Mouse (Mus musculus): ENCODE measurements around the gene Gm10197.
A peak's percentile ranks its signal among the peaks of the same experiment; 100 is the strongest.
"Not testable (repeated sequence)": the region's sequence is repeated elsewhere in the genome, so short reads cannot be mapped to it uniquely, and the experiment has no call there.

Gene Gm10197

DNA sequence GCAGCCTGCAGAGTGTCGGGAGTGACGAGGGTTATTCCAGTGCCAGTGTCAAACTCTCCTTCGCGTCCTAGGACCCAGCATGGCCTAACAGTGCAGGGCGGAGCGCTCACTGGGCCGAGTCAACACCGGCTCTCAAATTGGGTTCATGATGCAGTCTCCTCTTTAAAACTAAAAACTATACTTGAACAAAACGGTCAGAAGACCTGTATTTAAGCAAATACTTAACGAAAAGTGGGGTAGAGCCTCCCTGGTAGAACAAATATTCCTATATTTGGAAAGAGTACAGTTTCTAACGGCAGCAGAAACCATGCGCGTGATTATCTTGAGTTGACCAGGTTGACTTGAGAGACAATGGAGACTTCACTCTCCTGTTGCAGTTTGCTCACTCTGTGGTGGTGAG is at the start of gene Gm10197:
Gene Gm10197, minus strand, starts transcription at position 101 of the 400 bp plus-strand sequence.
- no peak for DNase-seq

DNA sequence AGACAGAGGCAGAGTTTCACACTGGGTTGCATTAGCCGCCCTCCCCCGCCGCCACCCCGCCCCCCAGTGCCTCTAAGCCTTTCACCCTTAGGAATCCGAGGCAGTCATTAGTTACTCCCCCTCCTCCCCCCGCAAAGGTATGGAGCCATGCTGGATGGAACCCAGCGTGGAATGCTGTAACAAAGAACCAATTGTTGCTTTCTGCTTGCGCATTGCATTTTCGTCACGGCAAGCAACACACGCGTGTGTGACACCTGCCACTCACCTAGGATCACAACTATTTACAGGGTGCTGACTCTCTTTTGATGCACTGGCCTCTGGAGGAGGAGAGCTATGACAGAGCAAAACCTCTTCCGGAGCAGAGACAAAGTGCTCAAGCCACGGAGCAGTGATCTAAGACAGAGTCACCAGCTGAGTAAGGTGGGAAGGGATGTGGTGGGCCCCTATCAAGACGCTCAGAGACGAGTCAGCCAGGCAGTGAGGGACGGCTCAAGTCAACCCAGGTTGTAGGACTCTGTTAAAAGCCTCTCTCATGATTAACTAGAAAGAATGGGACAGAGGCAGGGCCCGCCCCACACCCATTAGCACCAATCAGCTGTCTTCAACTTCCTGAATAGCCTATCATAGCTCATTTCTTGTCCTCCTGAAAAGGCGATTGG is 49.5 kb upstream of the Gm10197 start:
- DNase-seq, result peak; percentile 78 to 83

DNA sequence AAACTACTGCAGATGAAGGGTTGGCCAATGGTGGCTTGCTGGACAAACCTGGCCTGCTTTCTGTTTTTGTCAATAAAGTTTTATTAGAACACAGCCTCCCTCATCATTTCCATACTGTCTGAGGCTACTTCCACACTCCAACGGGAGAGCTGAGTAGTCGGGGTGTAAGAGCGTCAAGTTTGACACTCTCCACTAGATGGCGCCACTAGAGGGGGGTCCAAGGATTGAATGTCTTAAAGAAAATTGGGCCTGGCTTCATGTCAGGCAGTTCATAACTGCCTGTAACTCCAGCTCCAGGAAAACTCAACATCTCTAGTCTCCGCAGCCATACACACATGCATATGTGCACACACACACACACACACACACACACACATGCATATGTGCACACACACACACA is 48.3 kb upstream of the Gm10197 start:
- peak; percentile 29 to 70 for DNase-seq

DNA sequence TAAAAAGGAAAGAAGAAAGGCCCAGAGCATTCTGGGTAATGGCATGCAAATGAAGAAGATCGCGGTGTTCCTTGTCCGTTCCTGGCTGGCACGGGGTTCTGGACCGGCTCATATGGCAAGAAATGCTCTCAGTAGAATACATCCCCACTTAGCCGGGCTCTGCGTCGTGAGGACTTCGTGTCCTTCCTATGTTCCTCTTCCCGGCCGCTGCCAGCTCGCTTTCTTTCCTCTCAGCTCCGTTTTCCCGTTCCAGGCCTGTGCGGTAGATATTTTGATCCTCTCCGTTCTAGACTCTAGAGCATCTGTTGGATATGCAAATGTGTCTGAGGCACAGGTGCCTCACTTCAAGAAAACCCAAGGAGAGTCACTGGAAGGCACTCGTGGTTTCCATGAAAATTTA is 43.6 kb upstream of the Gm10197 start:
- DNase-seq, result no peak

DNA sequence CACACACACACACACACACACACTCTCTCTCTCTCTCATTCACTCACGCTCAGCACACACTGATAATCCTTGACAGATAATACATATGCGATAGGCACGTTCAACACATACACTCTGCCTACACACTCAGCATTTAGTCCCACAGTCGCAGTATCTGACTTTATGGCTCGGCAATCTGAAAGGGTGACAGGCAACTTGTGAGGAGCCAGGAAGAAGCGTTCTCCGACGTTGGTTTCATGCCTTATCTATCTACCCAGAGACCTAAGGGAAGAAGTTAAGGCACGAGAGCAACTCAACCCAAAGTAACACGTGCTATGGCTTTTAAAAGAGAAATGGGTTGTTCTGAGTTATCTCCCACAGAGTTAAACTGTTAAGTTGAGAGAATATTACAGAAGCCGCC is 43.1 kb upstream of the Gm10197 start:
- no peak for DNase-seq

DNA sequence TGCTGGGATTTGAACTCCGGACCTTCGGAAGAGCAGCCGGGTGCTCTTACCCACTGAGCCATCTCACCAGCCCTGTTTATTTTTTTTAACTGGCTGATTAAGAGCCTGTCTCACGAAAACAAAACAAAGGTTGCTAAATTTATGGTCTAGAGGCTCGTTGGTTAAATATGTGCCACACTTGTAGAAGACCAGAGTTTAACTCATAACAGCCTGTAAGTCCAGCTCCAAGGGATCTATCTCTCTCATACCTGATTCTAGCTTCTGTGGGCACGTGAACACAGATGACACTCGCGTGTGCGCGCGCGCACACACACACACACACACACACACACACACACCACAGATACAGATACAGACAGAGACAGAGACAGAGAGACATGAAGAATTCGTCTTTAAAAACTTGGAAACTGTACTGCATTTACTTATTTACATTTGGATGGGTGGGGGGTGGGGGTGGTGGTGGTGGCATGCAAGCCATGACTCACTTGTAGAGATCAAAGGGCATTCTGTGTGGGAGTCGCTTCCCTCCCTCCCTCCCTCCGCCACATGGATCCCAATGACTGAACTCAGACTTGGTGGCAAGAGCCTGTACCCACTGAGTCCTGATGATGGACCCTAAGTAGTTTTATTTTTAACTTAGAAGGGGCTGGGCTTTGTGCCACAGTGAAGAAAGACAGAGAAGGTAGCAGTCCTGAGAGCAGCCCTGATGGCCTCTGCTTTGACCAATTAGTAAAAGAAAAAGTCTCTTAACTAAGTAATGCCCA is 42.2 kb upstream of the Gm10197 start:
- DNase-seq, result no peak

DNA sequence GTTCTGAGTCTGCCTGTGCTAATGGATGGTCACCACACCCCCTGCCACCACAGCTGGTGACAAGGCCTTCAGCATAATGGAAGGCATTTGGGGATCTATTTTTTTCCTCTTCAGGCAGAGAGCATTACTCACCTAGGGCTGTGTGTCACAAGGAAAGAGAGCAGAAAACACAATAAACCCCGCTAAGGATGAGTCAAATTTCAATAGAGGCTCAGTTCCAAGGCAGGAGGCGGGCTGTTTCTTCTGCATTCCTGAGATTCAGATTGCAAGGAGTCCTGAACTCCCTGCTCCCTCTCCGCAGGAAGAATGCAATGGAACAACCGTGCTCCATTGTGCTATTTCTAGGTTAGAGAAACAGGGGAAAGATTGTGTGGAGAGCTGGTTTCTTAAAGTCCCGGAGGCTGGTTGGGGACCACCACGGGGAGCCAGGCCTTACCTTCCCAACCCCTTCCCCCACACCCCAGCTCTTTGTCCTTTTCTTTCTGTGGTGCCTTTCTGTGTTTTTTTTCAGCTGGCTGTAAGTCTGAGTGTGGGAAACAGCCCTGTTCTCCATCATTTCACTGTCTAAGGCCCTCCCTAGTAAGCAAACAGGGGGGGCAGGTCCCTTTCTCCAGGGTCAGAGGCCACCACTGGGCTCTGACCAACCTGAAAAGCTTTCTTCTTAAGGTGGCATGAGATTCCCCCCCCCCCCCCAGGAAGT is 40.7 kb upstream of the Gm10197 start:
- no peak for DNase-seq

DNA sequence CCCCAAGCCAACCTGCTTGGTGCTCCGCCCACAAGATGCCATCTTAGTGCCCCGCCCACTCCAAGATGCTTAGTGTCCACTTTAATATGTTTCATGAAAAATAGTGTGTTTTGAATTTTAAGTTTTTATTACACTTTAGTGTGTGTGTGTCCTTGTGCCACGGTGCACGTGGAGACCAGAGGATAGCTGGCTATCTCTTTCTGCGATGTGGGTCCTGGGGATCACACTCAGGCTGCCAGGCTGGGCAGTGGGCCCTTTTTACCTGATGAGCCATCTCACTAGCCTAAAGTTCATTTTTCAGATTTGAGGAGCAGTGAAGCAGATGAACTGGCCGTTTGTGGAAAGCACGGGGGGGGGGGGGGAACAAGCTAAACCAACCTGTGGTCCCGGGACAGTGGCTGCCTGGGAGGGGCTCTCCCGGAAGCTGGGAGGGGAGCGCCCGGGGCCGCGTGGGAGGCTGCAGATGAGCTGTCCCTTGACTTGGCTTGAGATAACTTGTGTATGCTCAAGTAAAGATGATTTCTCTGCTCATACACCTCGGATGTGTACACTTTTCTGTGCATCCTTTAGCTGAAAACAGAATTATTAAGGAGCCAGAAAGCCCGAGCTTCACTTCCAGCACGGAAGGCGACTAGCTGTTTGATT is 38.2 kb upstream of the Gm10197 start:
- no peak for DNase-seq

DNA sequence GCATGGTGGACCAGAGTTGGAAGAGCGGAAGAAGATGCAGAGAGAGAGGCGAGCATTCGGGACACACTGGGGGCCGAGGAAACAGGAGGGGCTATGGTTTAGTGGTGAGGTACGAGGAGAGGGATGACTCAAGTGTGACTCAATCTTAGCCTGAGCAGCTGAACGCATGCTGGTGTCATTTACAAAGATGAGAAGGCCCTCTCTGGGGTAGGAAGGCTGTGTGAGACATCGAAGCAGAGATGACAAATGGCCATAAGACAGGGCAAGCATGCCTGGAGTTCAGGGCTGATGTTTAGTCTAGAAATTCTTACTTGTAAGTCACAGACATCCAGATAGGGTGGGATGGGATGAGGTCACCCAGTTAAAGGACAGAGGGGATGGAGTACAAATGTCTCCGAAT is 36.8 kb upstream of the Gm10197 start:
- no peak for DNase-seq

DNA sequence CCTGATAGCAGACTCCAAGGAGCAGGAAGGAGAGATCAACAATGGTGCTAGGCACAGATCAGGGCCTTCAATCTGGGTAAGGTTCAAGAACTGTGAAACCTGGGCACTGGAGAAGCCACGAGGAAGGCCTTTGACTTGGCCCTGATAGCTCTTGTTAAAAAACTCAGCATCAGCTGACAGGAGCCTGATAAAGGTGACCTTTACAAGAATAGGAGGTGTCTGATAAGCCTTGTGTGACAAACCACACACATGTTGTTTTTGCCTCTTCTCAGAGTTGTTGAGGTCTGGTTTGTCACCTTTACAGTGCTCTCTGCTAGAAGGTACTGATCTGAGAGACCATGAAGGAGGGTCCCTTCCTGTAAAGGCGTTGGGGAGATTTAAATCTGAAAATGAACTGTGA is 35.8 kb upstream of the Gm10197 start:
- DNase-seq, result no peak

DNA sequence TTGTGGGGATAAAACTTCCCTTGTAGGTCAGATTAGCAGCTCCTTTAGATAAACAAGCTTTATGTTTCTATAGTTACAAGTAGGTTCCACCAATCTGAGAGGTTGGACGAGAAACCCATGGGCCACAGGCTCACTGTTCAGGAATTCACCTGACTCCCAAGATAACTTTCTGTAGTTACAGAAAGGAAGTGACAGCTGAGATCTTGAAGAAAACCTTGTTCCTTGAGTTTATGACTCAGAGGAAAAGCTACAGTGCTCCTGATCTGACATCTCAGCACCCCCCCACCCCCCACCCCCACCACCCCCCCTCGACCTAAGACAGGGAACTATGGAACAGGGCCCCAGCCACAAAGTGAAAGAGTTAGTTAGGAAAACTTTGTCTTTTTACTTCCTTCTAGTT is 34.2 kb upstream of the Gm10197 start:
- DNase-seq, result no peak

DNA sequence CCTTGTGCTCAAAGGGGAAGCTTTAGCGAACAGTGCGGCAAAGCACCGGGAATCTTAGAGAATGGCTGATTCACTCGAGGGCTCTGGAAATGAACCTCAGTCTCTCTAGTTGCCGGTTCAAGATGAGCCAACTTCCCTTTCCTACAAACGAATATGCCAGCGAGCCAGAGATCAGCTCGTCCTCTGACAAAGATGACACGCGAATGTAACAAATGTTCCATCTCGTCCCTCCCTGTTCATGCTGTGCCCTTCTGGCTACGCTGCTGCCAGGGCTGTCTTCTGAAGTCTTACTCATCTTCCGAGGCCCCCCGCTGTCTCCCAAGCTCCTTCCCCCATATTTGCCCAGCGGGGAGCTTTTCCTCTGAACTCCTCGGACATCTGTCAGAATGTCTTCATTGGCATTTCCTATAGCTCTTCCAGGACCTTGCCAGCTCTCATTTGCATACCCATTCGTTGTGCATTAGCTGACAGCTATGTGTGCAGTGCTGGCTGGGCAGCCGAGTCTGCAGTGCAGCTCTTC is 33.3 kb upstream of the Gm10197 start:
- DNase-seq, result peak; percentile 92 to 95

DNA sequence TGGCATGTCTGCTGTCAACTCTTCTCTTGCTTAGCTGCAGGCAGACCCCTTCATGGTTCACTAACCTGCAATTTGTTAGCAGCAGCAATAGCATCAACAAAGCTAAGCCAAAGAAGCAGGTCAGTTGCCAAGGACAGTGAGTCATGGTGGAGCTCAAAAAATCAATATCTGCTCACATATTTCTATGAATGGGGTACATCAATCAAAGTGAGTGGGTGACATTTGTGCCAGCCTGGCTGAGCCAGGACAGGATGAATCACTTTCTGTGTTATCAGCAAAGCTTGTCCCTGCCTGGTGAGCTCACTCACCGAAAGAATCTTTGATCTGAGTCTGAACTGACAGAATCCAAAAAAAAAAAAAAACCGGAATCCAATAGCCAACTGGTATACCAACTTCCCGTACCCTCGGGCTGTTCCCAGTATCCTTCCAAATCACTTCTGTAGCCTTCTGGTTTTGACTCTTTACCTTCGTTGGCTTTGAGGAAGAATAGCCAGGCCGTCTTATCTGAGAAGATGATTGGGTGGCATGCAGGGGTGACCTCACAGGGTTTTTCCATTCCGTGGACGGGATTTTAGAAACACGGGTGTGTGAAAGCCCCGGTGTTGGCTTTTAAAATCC is 32.8 kb upstream of the Gm10197 start:
- peak; percentile 68 to 71 for DNase-seq

DNA sequence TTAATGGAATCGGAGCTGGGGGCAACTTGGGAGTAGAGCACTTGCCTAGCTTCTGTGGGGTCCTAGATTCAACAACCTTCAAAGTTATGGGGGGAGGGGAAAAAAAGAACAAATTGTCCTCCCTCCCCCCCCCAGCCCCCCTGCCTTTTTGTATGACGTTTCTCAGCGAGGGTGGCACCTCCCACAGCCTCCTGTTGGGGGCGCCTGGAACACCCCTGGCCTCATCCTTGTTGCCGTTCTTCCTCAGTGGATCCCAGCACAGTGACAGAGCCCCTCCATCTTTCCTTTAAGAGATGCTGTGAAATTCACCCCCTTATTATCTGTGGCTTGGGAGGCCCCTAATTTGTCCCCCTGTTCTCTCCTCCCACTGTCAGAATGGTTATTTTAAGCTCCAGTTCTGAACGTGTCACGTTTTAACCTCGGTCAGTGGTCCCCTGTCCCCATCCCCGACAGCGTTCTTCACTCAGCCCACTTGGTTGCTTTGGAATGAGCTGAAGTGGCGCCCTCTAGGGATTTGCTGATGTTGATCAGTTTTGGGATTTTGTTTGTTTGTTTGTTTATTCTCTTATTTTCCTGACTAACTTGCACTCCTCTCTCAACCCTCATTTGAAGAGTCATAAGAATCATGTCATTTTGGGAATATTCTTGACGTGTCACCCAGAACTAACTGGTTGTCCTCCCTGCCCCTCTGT is 31.3 kb upstream of the Gm10197 start:
- peak in 1 of 2 experiments; percentile 54 for DNase-seq

DNA sequence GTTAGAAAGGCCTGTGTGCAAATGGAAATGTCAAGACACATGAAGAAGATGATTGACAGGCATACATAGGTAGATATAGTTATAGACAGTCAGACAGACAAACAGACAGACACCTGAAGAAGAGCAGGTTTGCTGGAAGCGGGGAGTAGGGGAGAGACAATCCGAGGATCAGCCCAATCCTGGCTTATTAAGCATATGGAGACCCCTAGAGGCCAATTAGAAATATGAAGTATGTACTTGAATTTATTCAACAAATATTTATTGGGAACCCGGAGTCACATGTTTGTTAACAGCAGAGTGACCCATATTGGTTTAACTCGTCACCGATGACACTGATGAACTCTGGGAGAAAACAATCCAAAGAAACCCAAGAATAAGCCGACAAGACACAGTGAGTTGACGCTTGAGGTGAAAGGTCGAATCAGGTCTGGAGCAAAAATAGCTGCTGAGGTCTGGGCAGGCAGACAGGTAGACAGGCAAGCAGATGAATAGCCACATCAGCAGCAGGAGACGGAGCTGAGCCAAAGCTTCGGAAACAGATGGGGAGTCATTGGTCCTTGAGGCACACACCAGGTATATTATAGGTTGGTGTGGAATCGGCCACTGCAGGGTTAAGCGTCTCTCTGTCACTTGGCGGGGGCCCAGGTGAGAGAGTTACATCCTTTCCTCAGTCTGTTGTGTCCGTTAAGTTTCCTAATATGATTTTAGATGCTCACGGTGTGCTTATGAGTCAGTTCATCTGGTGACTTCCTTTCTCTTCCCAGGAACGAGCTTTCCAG is 29.0 kb upstream of the Gm10197 start:
- DNase-seq, result peak in 1 of 2 experiments; percentile 57

DNA sequence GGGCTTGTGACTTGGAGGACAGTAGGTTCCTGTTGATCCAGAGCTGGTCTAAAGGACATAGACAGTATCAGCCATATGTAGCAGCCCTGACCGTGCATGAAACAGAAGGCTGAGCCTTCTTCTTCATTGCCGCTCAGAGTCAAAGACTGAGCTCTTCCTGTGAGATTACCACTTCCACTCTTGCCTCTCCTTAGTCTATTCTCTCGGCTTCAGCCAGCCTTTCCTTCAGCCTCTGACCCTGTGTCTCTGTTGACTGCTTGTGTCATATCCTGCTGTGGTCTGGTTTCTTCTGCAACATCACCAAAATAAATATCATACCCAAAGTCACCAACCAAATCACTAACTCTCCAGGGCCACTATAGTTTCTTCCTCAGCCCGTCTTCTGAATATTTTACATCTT is 27.6 kb upstream of the Gm10197 start:
- DNase-seq, result peak in 1 of 2 experiments; percentile 3

DNA sequence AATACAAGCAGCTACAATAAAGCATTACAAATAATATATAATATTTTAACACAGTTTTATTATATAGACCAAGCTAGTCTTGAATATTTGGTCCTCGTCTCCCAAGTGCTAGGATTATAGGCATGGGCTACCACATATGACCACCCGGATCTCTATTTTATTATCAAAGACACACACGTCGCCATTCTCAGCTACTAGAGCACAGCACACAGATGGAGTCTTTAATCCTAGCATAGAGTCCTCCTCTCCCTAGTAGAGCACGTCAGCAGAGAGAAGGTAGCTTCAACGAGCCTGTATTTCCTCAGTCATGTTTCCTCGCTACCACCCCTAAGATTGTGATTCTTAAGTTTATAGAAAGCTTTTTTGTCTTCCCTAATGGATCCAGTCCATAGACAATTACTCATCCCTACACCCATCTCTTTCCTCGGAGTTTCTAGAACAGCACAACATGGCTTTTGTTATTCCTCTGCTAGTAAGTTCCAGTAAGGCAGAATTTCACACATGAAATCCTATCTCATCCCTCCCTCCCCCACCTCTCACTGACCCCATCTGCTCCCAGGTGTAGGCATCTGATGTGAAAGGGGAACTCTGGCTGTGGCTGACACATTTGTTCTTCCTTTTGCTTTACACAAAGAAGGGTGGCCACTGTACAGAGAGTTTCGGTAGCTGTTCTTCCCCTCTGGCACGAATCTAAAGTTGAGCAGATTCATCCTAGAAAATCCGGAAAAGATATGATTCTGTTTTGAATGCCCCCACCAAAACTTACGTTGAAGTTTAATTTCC is 26.1 kb upstream of the Gm10197 start:
- peak in 1 of 2 experiments; percentile 2 for DNase-seq

DNA sequence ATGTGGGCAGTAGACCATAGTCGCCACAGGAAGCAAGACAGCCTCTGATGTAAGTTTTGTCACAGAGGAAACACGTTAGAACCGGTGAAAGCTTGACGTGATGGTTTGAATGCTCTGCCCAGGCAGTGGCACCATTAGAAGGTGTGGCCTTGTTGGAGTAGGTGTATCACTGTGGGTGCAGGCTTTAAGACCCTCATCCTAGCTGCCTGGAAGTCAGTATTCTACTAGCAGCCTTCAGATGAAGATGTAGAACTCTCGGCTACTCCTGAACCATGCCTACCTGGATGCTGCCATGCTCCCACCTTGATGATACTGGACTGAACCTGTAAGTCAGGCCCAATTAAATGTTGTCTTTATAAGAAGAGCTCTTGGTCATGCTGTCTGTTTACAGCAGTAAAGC is 24.2 kb upstream of the Gm10197 start:
- not testable (repeated sequence) for DNase-seq

DNA sequence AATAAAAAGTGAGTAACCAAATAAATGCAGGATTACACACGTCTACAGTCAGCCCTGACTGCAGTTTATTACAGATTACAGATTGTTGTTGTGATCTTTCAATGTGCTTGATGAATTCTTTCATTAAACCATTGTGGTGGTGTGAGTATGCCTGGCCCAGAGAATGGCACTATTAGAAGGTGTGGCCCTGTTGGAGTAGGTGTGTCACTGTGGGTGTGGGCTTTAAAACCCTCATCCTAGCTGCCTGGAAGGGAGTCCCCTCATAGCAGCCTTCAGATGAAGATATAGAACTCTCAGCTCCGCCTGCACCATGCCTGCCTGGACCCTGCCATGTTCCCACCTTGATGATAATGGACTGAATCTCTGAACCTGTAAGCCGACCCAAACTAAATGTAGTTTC is 23.4 kb upstream of the Gm10197 start:
- DNase-seq, result peak in 1 of 2 experiments; percentile 22

DNA sequence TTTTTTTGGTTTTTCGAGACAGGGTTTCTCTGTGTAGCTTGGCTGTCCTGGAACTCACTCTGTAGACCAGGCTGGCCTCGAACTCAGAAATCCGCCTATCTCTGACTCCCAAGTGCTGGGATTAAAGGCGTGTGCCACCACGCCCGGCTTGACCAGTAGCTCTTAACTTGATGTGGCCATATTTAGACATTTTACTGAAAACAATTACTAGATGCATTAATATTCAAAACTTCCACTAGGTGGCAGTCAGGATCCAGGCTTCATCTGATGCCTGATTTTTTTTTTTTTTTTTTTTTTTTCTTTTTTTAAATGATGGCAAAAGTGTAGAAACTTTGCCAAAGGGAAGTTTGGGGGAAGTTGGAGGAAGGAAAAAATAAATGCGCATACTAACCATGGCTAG is 23.0 kb upstream of the Gm10197 start:
- DNase-seq, result peak; percentile 66 to 67
